In genomic region chr12:29712795-29713721, GRCm38 (mm10) we compare ENCODE assay signal across 15 mouse cellular contexts.
DNase-seq lines count a peak whose midpoint lies in the region; ATAC-seq and TF ChIP-seq lines count a peak whose summit lies in the region.
"Had no signal": no experiment of that assay in that cellular context is flagged by ENCODE, and none has a peak within 500 bp of the region (broad histone marks: within the 10 kb centered on the region; RNA-seq: fewer than 3 reads in every experiment).

No protein-coding gene starts in this region.

- no peak for DNase-seq in forebrain, postnatal 0 days
- no peak for DNase-seq in layer of hippocampus, adult 2 months (ENCODE audit: low spot score in 2 of 2)
- DNase-seq in layer of hippocampus, postnatal 10 days (ENCODE audit: low spot score in 2 of 2): no peak
- DNase-seq in Muller cell, postnatal 12 days (ENCODE audit: inconsistent ontology term): peak; percentile 9
- DNase-seq in right cerebral cortex, adult 18-20 months: no peak
- DNase-seq in right cerebral cortex, postnatal 25 days: no peak
- DNase-seq: cerebellum, adult 18-20 months; kidney, adult 8-10 months had no signal

- H3K36me3 ChIP-seq in forebrain, postnatal 0 days (ENCODE audit: insufficient read depth): peaks cover 3% of the 10 kb centered on the region; the same call in 1 of the 2 replicates
- H3K36me3 ChIP-seq in forebrain, embryonic 12.5 days (replicated peaks): no peaks in the 10 kb centered on the region
- H3K36me3 ChIP-seq in megakaryocyte, embryonic 14.5 days (replicated peaks; ENCODE audit: low read length): no peaks in the 10 kb centered on the region
- H3K36me3 ChIP-seq: G1E had no signal

- no peaks in the 10 kb centered on the region; the same call in 1 of the 2 replicates for H3K4me1 ChIP-seq in forebrain, postnatal 0 days (ENCODE audit: insufficient read depth)
- no peaks in the 10 kb centered on the region for H3K4me1 ChIP-seq in forebrain, embryonic 12.5 days
- H3K4me1 ChIP-seq in megakaryocyte, embryonic 14.5 days: no peaks in the 10 kb centered on the region

- H3K27ac ChIP-seq in forebrain, postnatal 0 days (ENCODE audit: low read depth, low read length): no peak overlapping the region
- H3K27ac ChIP-seq in forebrain, embryonic 12.5 days: no peak overlapping the region
- H3K27ac ChIP-seq in layer of hippocampus, adult 2 months: no peak overlapping the region

- TF ChIP-seq CTCF in forebrain, postnatal 0 days (IDR thresholded peaks at IDR 0.05; ENCODE audit: low read depth): peak; percentile 25
- peak; percentile 58 for TF ChIP-seq CTCF in layer of hippocampus, adult 2 months (conservative IDR thresholded peaks at IDR 0.05)

- H3K9ac ChIP-seq in forebrain, postnatal 0 days: no peak overlapping the region
- no peak overlapping the region for H3K9ac ChIP-seq in forebrain, embryonic 12.5 days

- no peaks in the 10 kb centered on the region for H3K9me3 ChIP-seq in forebrain, postnatal 0 days (ENCODE audit: low read length)
- no peaks in the 10 kb centered on the region for H3K9me3 ChIP-seq in forebrain, embryonic 12.5 days
- no peaks in the 10 kb centered on the region for H3K9me3 ChIP-seq in megakaryocyte, embryonic 14.5 days

- no peaks in the 10 kb centered on the region for H3K27me3 ChIP-seq in forebrain, postnatal 0 days (ENCODE audit: insufficient read depth, low read length)
- H3K27me3 ChIP-seq in forebrain, embryonic 12.5 days: no peaks in the 10 kb centered on the region
- no peaks in the 10 kb centered on the region for H3K27me3 ChIP-seq in megakaryocyte, embryonic 14.5 days (replicated peaks)

- H3K4me3 ChIP-seq in forebrain, postnatal 0 days (ENCODE audit: low read depth, low read length): no peak overlapping the region
- no peak overlapping the region for H3K4me3 ChIP-seq in forebrain, embryonic 12.5 days (replicated peaks)
- no peak overlapping the region for H3K4me3 ChIP-seq in layer of hippocampus, adult 2 months
- peak overlapping the region; percentile 18 for H3K4me3 ChIP-seq in megakaryocyte, embryonic 14.5 days (replicated peaks)
- H3K4me3 ChIP-seq: erythroblast, embryonic 14.5 days had no signal

- H3K4me2 ChIP-seq in forebrain, postnatal 0 days (ENCODE audit: low read depth): no peak overlapping the region
- H3K4me2 ChIP-seq in forebrain, embryonic 12.5 days: no peak overlapping the region
- H3K4me2 ChIP-seq: heart, embryonic 11.5 days; liver, embryonic 11.5 days had no signal

- ATAC-seq in forebrain, postnatal 0 days: no peak
- ATAC-seq in forebrain, embryonic 12.5 days (ENCODE audit: low FRiP score): no peak
- ATAC-seq: hindbrain, embryonic 16.5 days had no signal

- WGBS in forebrain, postnatal 0 days: 82% methylated on average over 15 of the region's 15 CpGs
- 79% methylated on average over 8 of the region's 15 CpGs for WGBS in forebrain, embryonic 12.5 days
